Mouse (Mus musculus): ENCODE measurements around the gene Pitx3. TPM values are rescaled to one million over a fixed set of nuclear protein-coding genes. Genes with fewer than 3 reads are reported as not detected.
"Not testable (repeated sequence)": the region's sequence is repeated elsewhere in the genome, so short reads cannot be mapped to it uniquely, and the experiment has no call there.

Pitx3 gene
- total RNA-seq, 1 experiment, result 0.18 TPM

DNA sequence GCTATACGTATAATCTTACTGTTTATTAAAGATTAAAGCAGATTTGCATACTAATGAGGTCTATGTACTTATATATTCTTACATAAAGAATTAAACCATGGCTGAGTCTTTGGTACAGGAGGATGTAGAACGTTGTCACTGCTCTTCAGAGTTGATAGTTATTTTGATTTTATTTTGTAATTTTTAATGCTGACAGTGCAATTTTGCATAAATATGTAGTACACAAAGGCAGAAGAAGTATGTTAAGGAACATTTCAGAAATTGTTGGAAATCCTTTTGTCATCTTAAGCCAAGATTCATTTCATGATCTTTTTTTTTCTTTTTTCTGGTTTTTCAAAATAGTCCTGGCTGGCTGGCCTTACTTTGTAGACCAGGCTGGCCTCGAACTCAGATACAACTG is 21.3 kb upstream of the Pitx3 start:
- no peak for TF ChIP-seq ZC3H11A (IDR thresholded peaks at IDR 0.05; ENCODE audit: borderline replicate concordance, low read depth, low read length)
- TF ChIP-seq MAFK (IDR thresholded peaks at IDR 0.05; ENCODE audit: insufficient read depth, low read depth, low read length), result peak; percentile 96

DNA sequence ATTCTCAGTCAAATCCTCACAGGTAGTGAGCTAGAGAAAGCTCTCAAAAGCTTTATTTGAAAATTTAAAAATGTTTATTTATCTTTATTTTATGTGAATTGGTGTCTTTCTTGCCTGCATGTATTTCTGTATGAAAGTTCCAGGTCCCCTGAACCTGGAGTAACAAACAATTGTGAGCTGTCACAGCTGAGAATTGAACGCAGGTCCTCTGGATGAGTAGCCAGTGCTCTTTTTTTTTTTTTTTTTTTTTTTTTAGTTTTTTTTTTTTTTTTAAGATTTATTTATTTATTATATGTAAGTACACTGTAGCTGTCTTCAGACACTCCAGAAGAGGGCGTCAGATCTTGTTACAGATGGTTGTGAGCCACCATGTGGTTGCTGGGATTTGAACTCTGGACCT is 19.0 kb upstream of the Pitx3 start:
- in situ Hi-C loops (cut with MboI; ENCODE audit: low sequenced_read_pairs in 2 of 2, unreplicated experiment in 2 of 2); H3K4me3 ChIP-seq (ENCODE audit: insufficient read depth in 1 of 2, low read depth in 1 of 2, low read length in 2 of 2, poor library complexity in 1 of 2, severe bottlenecking in 1 of 2); H3K9ac ChIP-seq (ENCODE audit: insufficient read depth, low read depth, low read length, poor library complexity, severe bottlenecking); DNase-seq (ENCODE audit: low read depth, low spot score); H3K27ac ChIP-seq (ENCODE audit: insufficient read depth, low read depth, low read length, poor library complexity, severe bottlenecking); H3K36me3 ChIP-seq (ENCODE audit: control insufficient read depth, insufficient read depth, low read length, poor library complexity, severe bottlenecking); H3K9me3 ChIP-seq (ENCODE audit: control insufficient read depth, insufficient read depth, low read depth, low read length); H3K4me1 ChIP-seq (ENCODE audit: control insufficient read depth in 2 of 2, insufficient read depth in 2 of 2, low read length in 2 of 2, poor library complexity in 1 of 2): not testable (repeated sequence)
- peak; percentile 57; the same call in 1 of the 2 replicates for TF ChIP-seq ZNF384 (IDR thresholded peaks at IDR 0.05; ENCODE audit: low read depth, low read length)

More for the DNA sequence above, 21.3 kb upstream of the Pitx3 start:
- peaks cover 0 to 12% of the 10 kb centered on the region in 2 experiments; a peak in 3 of 4 replicates for H3K4me1 ChIP-seq (ENCODE audit: control insufficient read depth in 2 of 2, insufficient read depth in 2 of 2, low read length in 2 of 2, poor library complexity in 1 of 2)
- no peaks in the 10 kb centered on the region for H3K9me3 ChIP-seq (ENCODE audit: control insufficient read depth, insufficient read depth, low read depth, low read length)
- no peak overlapping the region for H3K27ac ChIP-seq (ENCODE audit: insufficient read depth, low read depth, low read length, poor library complexity, severe bottlenecking)
- H3K4me3 ChIP-seq (ENCODE audit: insufficient read depth in 1 of 2, low read depth in 1 of 2, low read length in 2 of 2, poor library complexity in 1 of 2, severe bottlenecking in 1 of 2), result no peak overlapping the region
- H3K9ac ChIP-seq (ENCODE audit: insufficient read depth, low read depth, low read length, poor library complexity, severe bottlenecking), result no peak overlapping the region
- in situ Hi-C loops (cut with MboI; ENCODE audit: low sequenced_read_pairs in 2 of 2, unreplicated experiment in 2 of 2), result no loop called here
- H3K36me3 ChIP-seq (ENCODE audit: control insufficient read depth, insufficient read depth, low read length, poor library complexity, severe bottlenecking), result no peaks in the 10 kb centered on the region; the same call in 1 of the 2 replicates
- DNase-seq (ENCODE audit: low read depth, low spot score), result no peak

GRCm38 (mm10) chr19:46165950-46166349 is 17.8 kb upstream of the Pitx3 start:
- H3K9me3 ChIP-seq (ENCODE audit: control insufficient read depth, insufficient read depth, low read depth, low read length), result no peaks in the 10 kb centered on the region
- no peaks in the 10 kb centered on the region; the same call in 1 of the 2 replicates for H3K36me3 ChIP-seq (ENCODE audit: control insufficient read depth, insufficient read depth, low read length, poor library complexity, severe bottlenecking)
- peaks cover 0 to 2% of the 10 kb centered on the region in 2 experiments; a peak in 2 of 4 replicates for H3K4me1 ChIP-seq (ENCODE audit: control insufficient read depth in 2 of 2, insufficient read depth in 2 of 2, low read length in 2 of 2, poor library complexity in 1 of 2)
- no peak for DNase-seq (ENCODE audit: low read depth, low spot score)
- in situ Hi-C loops (cut with MboI; ENCODE audit: low sequenced_read_pairs in 2 of 2, unreplicated experiment in 2 of 2), result no loop called here
- TF ChIP-seq MAFK (IDR thresholded peaks at IDR 0.05; ENCODE audit: insufficient read depth, low read depth, low read length), result no peak
- no peak for TF ChIP-seq HCFC1 (IDR thresholded peaks at IDR 0.05; ENCODE audit: borderline replicate concordance, insufficient read depth, low read length)
- TF ChIP-seq CHD2 (IDR thresholded peaks at IDR 0.05; ENCODE audit: low read depth, low read length), result no peak
- H3K9ac ChIP-seq (ENCODE audit: insufficient read depth, low read depth, low read length, poor library complexity, severe bottlenecking), result no peak overlapping the region
- no peak overlapping the region for H3K4me3 ChIP-seq (ENCODE audit: insufficient read depth in 1 of 2, low read depth in 1 of 2, low read length in 2 of 2, poor library complexity in 1 of 2, severe bottlenecking in 1 of 2)
- H3K27ac ChIP-seq (ENCODE audit: insufficient read depth, low read depth, low read length, poor library complexity, severe bottlenecking), result no peak overlapping the region

DNA sequence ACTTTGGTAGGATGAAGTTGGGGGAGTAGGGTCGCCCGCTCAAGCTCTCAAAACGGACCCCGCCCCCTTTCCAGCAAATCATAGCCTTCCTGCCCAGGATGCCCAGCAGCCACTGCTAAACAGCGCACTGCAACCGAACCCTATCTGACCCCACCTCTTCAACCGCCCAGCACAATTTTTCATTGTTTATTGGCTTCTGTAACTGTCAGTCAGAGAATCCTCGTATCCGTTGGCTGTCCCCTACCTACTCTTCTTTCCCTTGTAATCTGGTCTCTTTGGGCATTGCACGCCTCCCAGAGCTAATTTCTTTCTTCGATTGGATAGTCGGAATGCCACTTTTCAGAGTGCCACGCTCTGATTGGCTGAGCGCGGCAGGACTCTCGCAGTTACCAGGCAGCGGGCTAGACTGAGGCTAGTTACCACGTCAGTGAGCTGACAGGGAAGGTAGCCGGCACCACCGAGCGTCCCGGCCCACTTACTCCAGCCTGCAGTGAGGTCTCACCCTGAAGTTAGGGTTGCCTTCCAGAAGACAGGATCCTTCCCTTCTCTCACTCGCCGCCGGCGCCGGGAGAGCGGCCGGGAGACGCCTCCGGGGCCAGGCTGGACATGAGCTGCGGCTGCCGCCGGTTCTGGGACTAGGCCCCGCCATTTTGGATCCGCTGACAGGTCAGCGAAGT is 4.1 kb upstream of the Pitx3 start, which contains the start of gene Gbf1:
TSS of gene Gbf1 (plus strand) at position 383 of the 677 bp plus-strand sequence.
- peak within 1 kb of the TSS; percentile 80 for H3K9ac ChIP-seq (ENCODE audit: insufficient read depth, low read depth, low read length, poor library complexity, severe bottlenecking)
- TF ChIP-seq MAFK (IDR thresholded peaks at IDR 0.05; ENCODE audit: insufficient read depth, low read depth, low read length) (no peak), CHD2 (IDR thresholded peaks at IDR 0.05; ENCODE audit: low read depth, low read length) (peak; percentile 90), HCFC1 (IDR thresholded peaks at IDR 0.05; ENCODE audit: borderline replicate concordance, insufficient read depth, low read length) (0 out of 2 replicates have a peak, but pooled peaks have one; percentile 32)
- in situ Hi-C loops (cut with MboI; ENCODE audit: low sequenced_read_pairs in 2 of 2, unreplicated experiment in 2 of 2), result no loop called here
- no peaks in the 10 kb centered on the region for H3K4me1 ChIP-seq (ENCODE audit: control insufficient read depth in 2 of 2, insufficient read depth in 2 of 2, low read length in 2 of 2, poor library complexity in 1 of 2)
- peak; percentile 97 for DNase-seq (ENCODE audit: low read depth, low spot score)
- no peak within 1 kb of the TSS for H3K27ac ChIP-seq (ENCODE audit: insufficient read depth, low read depth, low read length, poor library complexity, severe bottlenecking)
- H3K36me3 ChIP-seq (ENCODE audit: control insufficient read depth, insufficient read depth, low read length, poor library complexity, severe bottlenecking), result no peaks in the 10 kb centered on the region
- H3K4me3 ChIP-seq (ENCODE audit: insufficient read depth in 1 of 2, low read depth in 1 of 2, low read length in 2 of 2, poor library complexity in 1 of 2, severe bottlenecking in 1 of 2), result peak within 1 kb of the TSS; percentile 89 to 93
- H3K9me3 ChIP-seq (ENCODE audit: control insufficient read depth, insufficient read depth, low read depth, low read length), result no peaks in the 10 kb centered on the region

- Histone ChIP-seq H3K4me3 (ENCODE audit: insufficient read depth in 1 of 2, low read depth in 1 of 2, low read length in 2 of 2, poor library complexity in 1 of 2, severe bottlenecking in 1 of 2) (peak overlapping the region in 1 of 2 experiments; percentile 86; a peak in 1 of 4 replicates), H3K27ac (ENCODE audit: insufficient read depth, low read depth, low read length, poor library complexity, severe bottlenecking) (no peak overlapping the region), H3K9ac (ENCODE audit: insufficient read depth, low read depth, low read length, poor library complexity, severe bottlenecking) (no peak overlapping the region), H3K9me3 (ENCODE audit: control insufficient read depth, insufficient read depth, low read depth, low read length) (no peaks in the 10 kb centered on the region), H3K36me3 (ENCODE audit: control insufficient read depth, insufficient read depth, low read length, poor library complexity, severe bottlenecking) (no peaks in the 10 kb centered on the region), H3K4me1 (ENCODE audit: control insufficient read depth in 2 of 2, insufficient read depth in 2 of 2, low read length in 2 of 2, poor library complexity in 1 of 2) (no peaks in the 10 kb centered on the region)
- no peak for DNase-seq (ENCODE audit: low read depth, low spot score)
- in situ Hi-C loops (cut with MboI; ENCODE audit: low sequenced_read_pairs in 2 of 2, unreplicated experiment in 2 of 2), result no loop called here
- no peak for TF ChIP-seq MAFK (IDR thresholded peaks at IDR 0.05; ENCODE audit: insufficient read depth, low read depth, low read length)
- TF ChIP-seq ZNF384 (IDR thresholded peaks at IDR 0.05; ENCODE audit: low read depth, low read length), result no peak
- TF ChIP-seq HCFC1 (IDR thresholded peaks at IDR 0.05; ENCODE audit: borderline replicate concordance, insufficient read depth, low read length), result no peak
- TF ChIP-seq ZC3H11A (IDR thresholded peaks at IDR 0.05; ENCODE audit: borderline replicate concordance, low read depth, low read length), result no peak
- TF ChIP-seq CHD2 (IDR thresholded peaks at IDR 0.05; ENCODE audit: low read depth, low read length), result no peak
These were observed 965 bp upstream of the Pitx3 start for GRCm38 (mm10) chr19:46149091-46149490.
